Mouse (Mus musculus): ENCODE measurements at regions not wholly inside any gene's neighbourhood (a gene's known extent, or its start where the extent isn't known, plus 50 kb on each side); places are given as distances from the start of the nearest gene placed in this dataset.
A peak's percentile ranks its signal among the peaks of the same experiment; 100 is the strongest.

GRCm38 (mm10) chr13:56021716-56022115 is 114.4 kb downstream of the H2afy start:
- DNase-seq (ENCODE audit: low read depth, low spot score) = no peak

GRCm38 (mm10) chr13:56014006-56014405 is 122.2 kb downstream of the H2afy start:
- no peak for DNase-seq (ENCODE audit: low read depth, low spot score)

- DNase-seq (ENCODE audit: low read depth, low spot score) = no peak
These were observed 125.7 kb downstream of the H2afy start for GRCm38 (mm10) chr13:56010416-56010815.

GRCm38 (mm10) chr13:56006827-56007226 is 129.3 kb downstream of the H2afy start:
- no peak for DNase-seq (ENCODE audit: low read depth, low spot score)

GRCm38 (mm10) chr13:56005746-56006145 is 130.4 kb downstream of the H2afy start:
- no peak for DNase-seq (ENCODE audit: low read depth, low spot score)

- no peak for DNase-seq (ENCODE audit: low read depth, low spot score)
These were observed 132.3 kb downstream of the H2afy start for GRCm38 (mm10) chr13:56003724-56004393.

- DNase-seq (ENCODE audit: low read depth, low spot score) = no peak
These were observed 140.9 kb downstream of the H2afy start for GRCm38 (mm10) chr13:55995255-55995654.

- DNase-seq (ENCODE audit: low read depth, low spot score) = no peak
These were observed 141.7 kb downstream of the H2afy start for GRCm38 (mm10) chr13:55994460-55994859.

- no peak for DNase-seq (ENCODE audit: low read depth, low spot score)
These were observed 143.5 kb downstream of the H2afy start for GRCm38 (mm10) chr13:55992699-55993098.

- DNase-seq (ENCODE audit: low read depth, low spot score) = no peak
These were observed 144.9 kb downstream of the H2afy start for GRCm38 (mm10) chr13:55991216-55991615.

GRCm38 (mm10) chr13:55990186-55990585 is 146.0 kb downstream of the H2afy start:
- no peak for DNase-seq (ENCODE audit: low read depth, low spot score)

- no peak for DNase-seq (ENCODE audit: low read depth, low spot score)
These were observed 146.8 kb downstream of the H2afy start for GRCm38 (mm10) chr13:55989401-55989800.

- DNase-seq (ENCODE audit: low read depth, low spot score) = no peak
These were observed 149.4 kb upstream of the Pitx1 start for GRCm38 (mm10) chr13:55985396-55985795.

GRCm38 (mm10) chr13:55984772-55985171 is 148.8 kb upstream of the Pitx1 start:
- DNase-seq (ENCODE audit: low read depth, low spot score) = no peak

- no peak for DNase-seq (ENCODE audit: low read depth, low spot score)
These were observed 147.9 kb upstream of the Pitx1 start for GRCm38 (mm10) chr13:55983851-55984250.

GRCm38 (mm10) chr13:55981041-55981440 is 145.0 kb upstream of the Pitx1 start:
- no peak for DNase-seq (ENCODE audit: low read depth, low spot score)

- DNase-seq (ENCODE audit: low read depth, low spot score) = no peak
These were observed 141.9 kb upstream of the Pitx1 start for GRCm38 (mm10) chr13:55977902-55978301.

GRCm38 (mm10) chr13:55976911-55977381 is 141.0 kb upstream of the Pitx1 start:
- no peak for DNase-seq (ENCODE audit: low read depth, low spot score)

- no peak for DNase-seq (ENCODE audit: low read depth, low spot score)
These were observed 138.1 kb upstream of the Pitx1 start for GRCm38 (mm10) chr13:55974105-55974504.

- DNase-seq (ENCODE audit: low read depth, low spot score) = no peak
These were observed 134.7 kb upstream of the Pitx1 start for GRCm38 (mm10) chr13:55970687-55971086.

GRCm38 (mm10) chr13:55969473-55969872 is 133.5 kb upstream of the Pitx1 start:
- DNase-seq (ENCODE audit: low read depth, low spot score) = no peak

- DNase-seq (ENCODE audit: low read depth, low spot score) = no peak
These were observed 131.2 kb upstream of the Pitx1 start for GRCm38 (mm10) chr13:55967151-55967550.

- DNase-seq (ENCODE audit: low read depth, low spot score) = peak; percentile 47
These were observed 127.1 kb upstream of the Pitx1 start for GRCm38 (mm10) chr13:55963005-55963620.
